Mouse (Mus musculus) central nervous system, embryonic 14 days (tissue): ENCODE data around the gene Kctd13. TPM values are rescaled to one million over a fixed set of nuclear protein-coding genes. Genes with fewer than 3 reads are reported as not detected.

Experiments used
- polyA plus RNA-seq: library from polyadenylated mRNA; depleted of rRNA; stranded (reverse); fragments of >200 nt; gene quantifications from 2 replicates; pipeline ENCODE4 v1.2.3, GENCODE M21; 2012; rRNA removed

Kctd13 gene
- polyA plus RNA-seq = 88.9 and 93.8 TPM in 2 replicates

GRCm38 (mm10) chr7:126928384-126929037 is at the start of gene Kctd13:
Kctd13 (plus strand) TSS chr7:126928879.

DNA sequence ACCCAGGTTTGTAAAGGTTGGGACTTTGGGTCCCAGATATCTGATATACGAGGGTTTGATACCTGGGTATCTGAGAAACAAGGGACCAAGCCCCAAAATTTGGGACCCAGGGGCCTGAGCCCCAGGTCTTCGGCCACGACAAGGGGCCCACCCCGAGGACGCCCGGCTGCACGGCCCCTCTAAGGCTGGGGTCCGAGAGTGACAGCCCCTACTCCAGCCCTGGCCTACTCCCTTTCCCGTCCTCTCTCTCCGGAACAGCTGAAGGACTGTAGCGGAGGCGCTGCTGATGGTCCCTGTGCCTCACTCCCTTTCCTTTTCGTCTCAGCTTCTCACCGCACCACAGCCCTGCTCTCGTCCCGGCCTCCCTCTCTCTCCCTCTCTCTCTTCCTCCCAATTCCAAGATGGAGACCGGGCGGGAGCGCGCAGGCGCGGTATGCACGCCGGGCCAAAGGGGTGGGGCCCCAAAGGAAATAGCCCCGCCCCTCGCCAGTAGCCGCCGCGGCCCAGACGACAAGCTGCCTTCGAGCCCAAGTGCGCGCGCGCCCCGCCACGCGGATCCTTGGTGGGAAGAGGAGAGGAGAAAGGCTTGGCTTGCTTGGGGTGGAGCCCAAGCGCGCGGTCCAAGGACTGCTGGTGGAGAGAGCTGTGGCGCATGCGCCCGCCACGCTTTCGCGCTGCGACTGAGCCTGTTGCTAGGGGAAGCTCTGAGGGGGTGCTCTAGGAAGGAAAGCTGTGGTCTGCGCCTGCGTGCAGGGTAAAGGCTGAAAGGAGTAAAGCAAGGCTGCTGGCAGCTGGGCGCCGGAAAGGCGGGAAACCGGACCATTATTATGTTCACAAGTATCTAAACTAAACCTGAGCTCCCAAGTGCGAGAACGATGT is 44.2 kb upstream of the Kctd13 start, which contains the start of gene Taok2:
Gene Taok2 (minus strand): TSS at position 418 of the 879 bp plus-strand sequence.

GRCm38 (mm10) chr7:126922624-126923060 is 6.0 kb upstream of the Kctd13 start, which contains the start of gene Tmem219:
Tmem219 (minus strand) TSS chr7:126922917.

GRCm38 (mm10) chr7:126949403-126949792 is 20.7 kb downstream of the Kctd13 start, which contains the start of gene Asphd1:
Asphd1 (minus strand) TSS chr7:126949582.

GRCm38 (mm10) chr7:126949793-126950646 is 21.3 kb downstream of the Kctd13 start, which contains the start of gene Sez6l2:
Sez6l2 (plus strand) TSS chr7:126950563.

DNA sequence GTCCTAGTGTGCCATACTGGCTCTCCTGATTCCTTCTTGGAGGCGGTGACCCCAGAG is 47.0 kb downstream of the Kctd13 start, which contains the start of gene Cdipt:
Gene Cdipt (plus strand): TSS at position 22 of the 57 bp plus-strand sequence.

GRCm38 (mm10) chr7:126975950-126976866 is 47.5 kb downstream of the Kctd13 start, which contains the start of gene Cdiptos:
Cdiptos (minus strand) TSS chr7:126976098.

Other genes with a start within 250 kb of the Kctd13 start
- 60.3 and 69.1 TPM in 2 replicates for gene Bola2, start 233.5 kb upstream of the Kctd13 start, polyA plus RNA-seq
- 43.9 and 47.4 TPM in 2 replicates for gene Slx1b, start 233.1 kb upstream of the Kctd13 start, polyA plus RNA-seq
- gene Coro1a, start 221.1 kb upstream of the Kctd13 start, polyA plus RNA-seq = 87.6 and 91.0 TPM in 2 replicates
- gene Mapk3, start 169.3 kb upstream of the Kctd13 start, polyA plus RNA-seq = 176 and 184 TPM in 2 replicates
- 10.8 and 13.6 TPM in 2 replicates for gene Gdpd3, start 162.5 kb upstream of the Kctd13 start, polyA plus RNA-seq
- 193 and 202 TPM in 2 replicates for gene Ypel3, start 151.9 kb upstream of the Kctd13 start, polyA plus RNA-seq
- 1.8 and 1.9 TPM in 2 replicates for gene Tbx6, start 147.4 kb upstream of the Kctd13 start, polyA plus RNA-seq
- gene Ppp4c, start 136.4 kb upstream of the Kctd13 start, polyA plus RNA-seq = 212 and 213 TPM in 2 replicates
- gene Fam57b, start 131.2 kb upstream of the Kctd13 start, polyA plus RNA-seq = 145 and 162 TPM in 2 replicates
- not detected in 2 replicates for gene 4930451I11Rik, start 97.2 kb upstream of the Kctd13 start, polyA plus RNA-seq
- gene Doc2a, start 81.5 kb upstream of the Kctd13 start, polyA plus RNA-seq = 9.8 and 10.8 TPM in 2 replicates
- gene Hirip3, start 66.9 kb upstream of the Kctd13 start, polyA plus RNA-seq = 94.8 and 104 TPM in 2 replicates
- 82.6 and 86.4 TPM in 2 replicates for gene Ino80e, start 66.5 kb upstream of the Kctd13 start, polyA plus RNA-seq
- gene Taok2, start 44.2 kb upstream of the Kctd13 start, polyA plus RNA-seq = 103 and 114 TPM in 2 replicates
- 30.6 and 32.0 TPM in 2 replicates for gene Tmem219, start 6.0 kb upstream of the Kctd13 start, polyA plus RNA-seq
- 16.9 and 17.6 TPM in 2 replicates for gene Asphd1, start 20.7 kb downstream of the Kctd13 start, polyA plus RNA-seq
- 72.8 and 76.2 TPM in 2 replicates for gene Sez6l2, start 21.7 kb downstream of the Kctd13 start, polyA plus RNA-seq
- 126 and 133 TPM in 2 replicates for gene Cdipt, start 47.0 kb downstream of the Kctd13 start, polyA plus RNA-seq
- gene Cdiptos, start 47.2 kb downstream of the Kctd13 start, polyA plus RNA-seq = 0.85 and 0.95 TPM in 2 replicates
- 3.9 and 5.7 TPM in 2 replicates for gene Mvp, start 85.7 kb downstream of the Kctd13 start, polyA plus RNA-seq
- 1.4 and 1.5 TPM in 2 replicates for gene Pagr1b, start 87.6 kb downstream of the Kctd13 start, polyA plus RNA-seq
- 15.3 and 18.9 TPM in 2 replicates for gene Pagr1a, start 88.5 kb downstream of the Kctd13 start, polyA plus RNA-seq
- 111 and 124 TPM in 2 replicates for gene Gm42742, start 92.2 kb downstream of the Kctd13 start, polyA plus RNA-seq
- gene Prrt2, start 92.3 kb downstream of the Kctd13 start, polyA plus RNA-seq = 54.6 and 70.1 TPM in 2 replicates
- gene Maz, start 98.2 kb downstream of the Kctd13 start, polyA plus RNA-seq = 309 and 326 TPM in 2 replicates
- gene Kif22, start 113.6 kb downstream of the Kctd13 start, polyA plus RNA-seq = 42.4 and 56.6 TPM in 2 replicates
- 0.10 TPM in 1 of 2 replicates, not detected in the other for gene Zg16, start 158.4 kb downstream of the Kctd13 start, polyA plus RNA-seq
- 2.1 TPM in 2 replicates for gene AI467606, start 162.5 kb downstream of the Kctd13 start, polyA plus RNA-seq
- gene Qprt, start 193.3 kb downstream of the Kctd13 start, polyA plus RNA-seq = 0.68 and 1.5 TPM in 2 replicates
- gene Spn, start 208.9 kb downstream of the Kctd13 start, polyA plus RNA-seq = 0.10 and 0.19 TPM in 2 replicates